Mouse (Mus musculus) cerebellum, adult 2 months (tissue): ENCODE measurements at regions not wholly inside any gene's neighbourhood (a gene's known extent, or its start where the extent isn't known, plus 50 kb on each side); places are given as distances from the start of the nearest gene placed in this dataset.

ENCODE experiments used
- CTCF ChIP-seq: fragments of 200-500 bp; IDR thresholded peaks from 2 replicates; pipeline ENCODE4 v1.5.1; 2011; ENCODE audit warnings: low read depth, mild to moderate bottlenecking, control low read depth, low read length, moderate library complexity, borderline replicate concordance; ENCODE audit not compliant: insufficient read depth
- POLR2A ChIP-seq: fragments of 200-500 bp; IDR thresholded peaks from 2 replicates; pipeline ENCODE4 v1.6.1; 2011; ENCODE audit warnings: low read length, control low read depth, borderline replicate concordance; ENCODE audit not compliant: insufficient read depth

GRCm38 (mm10) chr4:127454511-127455119 lies 96.6 kb upstream of the Gjb5 start:
- no peak for TF ChIP-seq CTCF
- TF ChIP-seq POLR2A, result no peak
